Mouse (Mus musculus) ES-Bruce4 (cell line): ENCODE measurements around the gene Smarcad1. TPM values are rescaled to one million over a fixed set of nuclear protein-coding genes. Genes with fewer than 3 reads are reported as not detected.
A peak's percentile ranks its signal among the peaks of the same experiment; 100 is the strongest.
"Not testable (repeated sequence)": the region's sequence is repeated elsewhere in the genome, so short reads cannot be mapped to it uniquely, and the experiment has no call there.

Experiments used
- H3K27ac ChIP-seq: 2 replicates; pipeline ENCODE4 v1.5.1; 2012; ENCODE audit warnings: low read length, inconsistent platforms; ENCODE audit not compliant: insufficient read depth
- H3K27me3 ChIP-seq: 2 replicates; pipeline ENCODE4 v1.6.1; 2012; ENCODE audit warnings: mild to moderate bottlenecking, low read length, inconsistent platforms; ENCODE audit not compliant: control insufficient read depth, poor library complexity, insufficient read depth, severe bottlenecking
- H3K36me3 ChIP-seq: 2 replicates; pipeline ENCODE4 v1.6.1; 2012; ENCODE audit warnings: inconsistent platforms, mild to moderate bottlenecking, low read length, moderate library complexity; ENCODE audit not compliant: control insufficient read depth, poor library complexity, insufficient read depth, severe bottlenecking
- H3K4me1 ChIP-seq: one replicate; pipeline ENCODE4 v1.8.1; 2011; ENCODE audit warnings: low read length; ENCODE audit not compliant: control insufficient read depth, insufficient read depth
- H3K4me3 ChIP-seq: 2 replicates; pipeline ENCODE4 v1.5.1; 2011; ENCODE audit warnings: low read depth, mild to moderate bottlenecking, low read length
- H3K9ac ChIP-seq: 2 replicates; pipeline ENCODE4 v1.6.1; 2012; ENCODE audit warnings: low read depth, mild to moderate bottlenecking, inconsistent platforms; ENCODE audit not compliant: poor library complexity, severe bottlenecking
- H3K9me3 ChIP-seq: replicated peaks from 2 replicates; pipeline ENCODE4 v1.6.1; 2012; ENCODE audit warnings: mild to moderate bottlenecking, low read length, inconsistent platforms; ENCODE audit not compliant: control insufficient read depth, poor library complexity, insufficient read depth, severe bottlenecking
- CTCF ChIP-seq: IDR thresholded peaks from one replicate; pipeline ENCODE4 v1.8.1; 2011; ENCODE audit warnings: low read depth, low read length
- EP300 ChIP-seq: IDR thresholded peaks from 2 replicates; pipeline ENCODE4 v1.6.1; 2011; ENCODE audit warnings: low read depth, low read length; ENCODE audit not compliant: insufficient read depth
- POLR2A ChIP-seq: IDR thresholded peaks from one replicate; pipeline ENCODE4 v1.8.1; 2011; ENCODE audit warnings: low read length; ENCODE audit not compliant: insufficient read depth
- polyA plus RNA-seq: library from polyadenylated mRNA; stranded (reverse); fragments of >200 nt; gene quantifications from 2 replicates; pipeline ENCODE4 v1.2.4, GENCODE M21; 2011; ENCODE audit warnings: low read depth; ENCODE audit not compliant: missing spikeins, insufficient read depth, insufficient read length

Gene Smarcad1
- polyA plus RNA-seq: 139 and 140 TPM in 2 replicates

DNA sequence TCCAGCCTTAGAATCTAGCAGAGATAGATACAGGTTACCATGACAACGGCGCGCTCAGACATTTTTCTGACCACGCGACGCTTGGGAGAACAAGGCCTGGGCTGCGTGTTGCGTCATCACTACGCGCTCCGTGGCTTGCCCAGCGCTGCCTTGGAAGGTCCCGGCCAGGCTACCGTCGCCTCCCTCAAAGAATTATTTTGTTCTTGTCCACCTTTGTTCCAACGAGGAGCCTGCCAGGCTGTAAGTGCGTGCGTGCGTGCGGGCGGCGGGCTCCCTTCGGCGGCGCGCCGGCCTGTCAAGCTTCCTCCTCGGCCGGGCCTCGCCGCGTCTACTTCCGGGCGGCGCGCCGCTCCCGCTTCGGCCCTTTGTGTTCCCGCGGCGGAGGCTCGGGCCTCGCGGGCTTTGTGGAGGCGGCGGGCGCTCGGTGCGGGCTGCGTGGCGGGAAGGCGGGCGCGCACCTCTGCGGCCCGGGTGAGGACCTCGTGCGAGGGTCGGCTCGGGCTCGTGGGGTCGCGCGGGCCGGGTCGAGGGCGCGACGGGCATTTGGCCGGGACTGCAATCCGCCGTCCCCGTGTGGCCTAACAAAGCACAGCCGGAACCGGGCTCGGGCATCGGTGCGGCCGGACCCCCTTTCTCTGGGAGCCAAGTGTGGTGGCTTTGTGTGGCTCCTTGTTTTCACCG, at the start of gene Smarcad1:
Gene Smarcad1, plus strand, starts transcription at position 93 of the 681 bp plus-strand sequence.
- Histone ChIP-seq H3K9ac (peak within 1 kb of the TSS; percentile 95), H3K36me3 (peaks cover 35% of the 10 kb centered on the region), H3K4me3 (peak within 1 kb of the TSS; percentile 91), H3K9me3 (no peaks in the 10 kb centered on the region), H3K27ac (peak within 1 kb of the TSS; percentile 86), H3K4me1 (no peaks in the 10 kb centered on the region), H3K27me3 (no peaks in the 10 kb centered on the region)
- TF ChIP-seq EP300 (no peak), CTCF (no peak), POLR2A (no peak)

DNA sequence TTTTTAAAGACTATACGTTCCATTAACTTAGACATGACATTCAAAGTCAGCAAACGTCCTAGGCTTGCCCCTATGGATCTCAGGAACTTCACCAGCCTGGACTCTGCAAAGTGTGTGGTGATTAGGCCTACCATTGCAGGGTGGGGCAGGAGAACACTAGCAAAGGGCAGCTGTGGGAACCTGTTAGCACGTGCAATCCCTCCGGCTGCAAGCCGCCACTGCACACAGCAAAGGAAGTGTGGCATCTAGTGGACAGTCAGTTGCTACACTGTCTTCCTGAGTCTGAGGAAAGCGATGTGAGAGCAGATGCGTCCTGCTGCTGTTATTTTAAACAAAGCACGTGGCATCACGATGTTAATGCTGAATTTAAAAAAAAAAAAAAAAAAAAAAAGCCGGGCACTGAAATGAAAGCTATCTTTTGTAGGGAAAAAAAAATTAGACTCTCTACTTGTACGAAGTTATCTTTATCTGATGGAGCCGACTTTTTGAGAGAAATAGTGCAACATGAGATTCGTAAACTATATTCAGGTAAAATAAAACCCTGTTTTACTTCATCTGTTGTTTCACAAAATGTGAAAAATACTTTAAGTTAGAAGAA, 45.5 kb upstream of the Smarcad1 start:
- Histone ChIP-seq H3K4me3 (no peak overlapping the region), H3K9me3 (peaks cover 4% of the 10 kb centered on the region; the same call in 1 of the 2 replicates), H3K9ac (no peak overlapping the region), H3K4me1 (no peaks in the 10 kb centered on the region), H3K27me3 (no peaks in the 10 kb centered on the region), H3K27ac (no peak overlapping the region), H3K36me3 (no peaks in the 10 kb centered on the region)
- TF ChIP-seq EP300 (no peak), CTCF (peak; percentile 65), POLR2A (no peak)

DNA sequence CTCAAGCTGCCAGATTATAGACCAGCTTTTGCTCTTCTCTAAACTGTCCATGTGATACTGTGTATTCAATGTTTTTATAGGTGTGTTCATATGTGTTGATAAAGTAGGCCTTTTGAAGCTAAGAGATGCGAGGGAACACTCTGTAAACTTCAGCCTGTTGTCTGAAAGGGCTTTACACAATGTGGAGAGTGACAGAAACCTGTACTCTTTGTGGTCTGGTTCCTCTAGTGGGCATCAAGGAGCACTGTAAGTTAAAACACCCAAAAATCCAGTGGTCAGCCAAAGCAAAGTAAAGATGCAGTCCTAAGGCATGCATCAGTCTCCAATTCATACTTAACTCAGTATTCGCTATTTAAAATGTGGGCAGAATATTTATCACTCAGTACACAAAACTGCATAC, 44.6 kb upstream of the Smarcad1 start:
- H3K27me3 ChIP-seq: no peaks in the 10 kb centered on the region
- TF ChIP-seq POLR2A (no peak), EP300 (no peak), CTCF (no peak)
- H3K9me3 ChIP-seq: peaks cover 4% of the 10 kb centered on the region; the same call in 1 of the 2 replicates
- no peaks in the 10 kb centered on the region for H3K4me1 ChIP-seq
- peak overlapping the region; percentile 56; the same call in 1 of the 2 replicates for H3K27ac ChIP-seq
- no peak overlapping the region for H3K4me3 ChIP-seq
- no peak overlapping the region for H3K9ac ChIP-seq
- no peaks in the 10 kb centered on the region for H3K36me3 ChIP-seq

DNA sequence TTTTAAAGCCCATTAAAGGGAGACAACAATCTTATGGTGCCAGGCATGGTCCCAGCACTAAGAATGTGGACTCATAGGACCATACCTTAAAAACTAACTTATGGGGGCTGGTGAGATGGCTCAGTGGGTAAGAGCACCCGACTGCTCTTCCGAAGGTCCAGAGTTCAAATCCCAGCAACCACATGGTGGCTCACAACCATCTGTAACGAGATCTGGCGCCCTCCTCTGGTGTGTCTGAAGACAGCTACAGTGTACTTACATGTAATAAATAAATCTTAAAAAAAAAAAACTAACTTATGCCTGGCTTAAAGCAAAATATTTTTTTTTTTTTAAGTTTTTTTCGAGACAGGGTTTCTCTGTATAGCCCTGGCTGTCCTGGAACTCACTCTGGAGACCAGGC, 41.6 kb upstream of the Smarcad1 start:
- not testable (repeated sequence) for H3K4me1 ChIP-seq, H3K27me3 ChIP-seq, H3K27ac ChIP-seq, H3K9ac ChIP-seq, H3K9me3 ChIP-seq, H3K36me3 ChIP-seq, H3K4me3 ChIP-seq

DNA sequence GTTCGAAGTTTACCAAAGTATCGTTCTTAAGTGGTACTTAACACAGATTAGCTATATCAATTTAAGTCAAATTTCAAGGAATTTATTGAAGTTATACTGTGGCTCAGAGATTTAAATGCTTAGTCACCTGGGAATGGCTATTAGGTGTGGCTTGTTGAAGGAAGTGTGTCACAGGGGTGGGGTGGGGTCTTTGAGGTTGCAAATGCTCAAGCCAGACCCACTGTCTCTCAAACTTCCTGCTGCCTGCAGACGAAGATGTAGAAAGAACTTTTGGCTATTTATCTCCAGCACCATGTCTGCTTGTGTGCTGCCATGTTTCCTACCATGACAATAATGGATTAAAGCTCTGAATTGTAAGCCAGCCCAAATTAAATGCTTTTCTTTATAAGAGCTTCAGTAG, 40.2 kb upstream of the Smarcad1 start:
- H3K4me1 ChIP-seq: no peaks in the 10 kb centered on the region
- peaks cover 4% of the 10 kb centered on the region; the same call in 1 of the 2 replicates for H3K9me3 ChIP-seq
- H3K36me3 ChIP-seq: no peaks in the 10 kb centered on the region
- peak overlapping the region; percentile 80 for H3K27ac ChIP-seq
- peak overlapping the region; percentile 38; the same call in 1 of the 2 replicates for H3K9ac ChIP-seq
- TF ChIP-seq EP300 (0 out of 2 replicates have a peak, but pooled peaks have one; percentile 41), CTCF (no peak)
- no peaks in the 10 kb centered on the region for H3K27me3 ChIP-seq
- H3K4me3 ChIP-seq: no peak overlapping the region

DNA sequence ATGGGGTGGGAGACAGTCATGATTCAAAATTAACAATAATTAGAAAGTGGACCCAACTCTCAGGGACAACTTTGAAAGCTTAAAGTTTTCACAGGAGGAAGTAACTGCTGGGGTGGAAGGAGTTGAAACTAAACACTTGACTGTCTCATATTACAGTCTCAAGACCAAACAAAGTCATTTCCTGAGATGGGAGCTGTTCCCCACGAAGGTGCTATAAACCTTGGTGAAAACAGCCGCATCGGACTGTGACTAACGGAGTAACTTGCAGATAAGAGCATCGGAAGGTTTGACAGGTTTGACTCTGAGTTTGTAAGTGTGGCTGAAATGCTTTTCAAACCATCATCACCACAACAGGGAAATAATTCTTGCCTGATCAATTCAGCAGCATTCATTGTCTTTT, 33.5 kb upstream of the Smarcad1 start:
- TF ChIP-seq POLR2A (no peak), EP300 (no peak), CTCF (no peak)
- Histone ChIP-seq H3K36me3 (no peaks in the 10 kb centered on the region), H3K27me3 (no peaks in the 10 kb centered on the region), H3K9me3 (peaks cover 8% of the 10 kb centered on the region; the same call in 1 of the 2 replicates), H3K9ac (peak overlapping the region; percentile 48; the same call in 1 of the 2 replicates), H3K27ac (peak overlapping the region; percentile 86), H3K4me1 (peaks cover 2% of the 10 kb centered on the region), H3K4me3 (no peak overlapping the region)
